Mouse (Mus musculus) urinary bladder, postnatal 25 days (tissue): Measurements from ENCODE around the gene Kit.

Experiments used
- DNase-seq: peaks from one replicate; pipeline ENCODE4 v3.0.0; 2022; ENCODE audit warnings: low spot score

The Kit gene

DNA sequence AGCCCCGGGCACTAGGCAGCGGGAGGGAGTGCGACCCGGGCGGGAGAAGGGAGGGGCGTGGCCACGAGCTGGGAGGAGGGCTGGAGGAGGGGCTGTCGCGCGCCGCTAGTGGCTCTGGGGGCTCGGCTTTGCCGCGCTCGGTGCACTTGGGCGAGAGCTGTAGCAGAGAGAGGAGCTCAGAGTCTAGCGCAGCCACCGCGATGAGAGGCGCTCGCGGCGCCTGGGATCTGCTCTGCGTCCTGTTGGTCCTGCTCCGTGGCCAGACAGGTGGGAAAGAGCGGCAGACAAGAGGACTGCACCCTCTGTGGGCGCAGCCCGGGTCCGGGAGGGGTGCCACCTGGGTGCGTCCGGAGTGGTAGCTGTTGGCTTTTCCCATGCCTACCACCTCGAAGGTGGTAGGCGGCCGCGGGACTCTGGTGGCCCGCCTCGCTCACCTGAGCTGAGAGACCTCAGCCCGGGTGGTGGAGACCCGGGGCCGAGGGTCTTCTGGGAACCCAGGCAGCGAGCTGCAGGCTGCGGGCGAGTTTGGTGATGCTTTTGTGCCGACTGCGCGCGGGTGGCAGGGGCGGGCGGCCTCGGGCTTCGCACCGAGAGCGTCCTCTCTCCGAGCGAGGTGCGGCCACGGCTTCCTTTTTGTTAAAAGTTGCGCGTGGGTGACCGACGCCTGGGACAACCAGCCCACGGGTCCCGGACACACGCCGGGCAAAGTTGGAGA lies at the start of gene Kit:
Kit (plus strand) TSS at position 65 of the 715 bp plus-strand sequence.
- DNase-seq: peak; percentile 38

DNA sequence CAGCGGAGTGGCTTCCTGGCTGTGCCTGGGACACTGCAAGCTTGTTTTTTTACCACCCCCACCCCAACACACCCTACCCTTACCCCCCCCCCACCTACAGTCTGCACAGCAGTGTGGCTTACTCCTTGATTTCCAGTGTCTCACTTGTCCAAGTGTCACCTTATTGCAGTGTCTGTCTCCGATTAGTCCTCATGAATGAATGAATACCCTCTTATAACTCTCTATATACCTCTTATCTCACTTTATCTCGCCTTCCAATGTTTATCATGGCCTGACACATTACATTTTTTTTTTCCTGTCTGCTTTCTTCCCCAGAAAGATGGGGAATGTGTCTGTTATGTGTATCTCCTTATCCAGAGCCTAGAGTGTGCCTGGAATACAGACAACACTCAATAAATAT lies 38.6 kb upstream of the Kit start:
- DNase-seq: no peak

DNA sequence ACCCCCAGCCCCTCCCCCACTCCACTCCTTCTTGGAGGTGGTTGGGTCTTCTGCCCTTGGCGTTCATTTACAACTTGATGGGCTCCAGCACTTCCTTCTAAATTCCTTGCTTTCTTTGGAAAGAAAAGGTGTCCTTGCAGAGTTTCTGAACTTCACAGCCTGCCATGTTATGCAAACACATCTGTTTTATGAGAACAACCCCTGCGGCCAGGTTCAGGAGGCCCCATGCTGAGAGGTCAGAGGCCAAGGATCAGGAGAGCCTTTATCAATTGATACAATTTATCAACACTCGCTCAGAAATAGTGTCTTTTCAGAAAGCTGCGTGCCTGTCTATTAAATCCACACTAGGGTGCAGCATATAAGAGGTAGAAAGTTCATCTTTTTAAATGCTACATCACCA lies 37.0 kb upstream of the Kit start:
- no peak for DNase-seq

DNA sequence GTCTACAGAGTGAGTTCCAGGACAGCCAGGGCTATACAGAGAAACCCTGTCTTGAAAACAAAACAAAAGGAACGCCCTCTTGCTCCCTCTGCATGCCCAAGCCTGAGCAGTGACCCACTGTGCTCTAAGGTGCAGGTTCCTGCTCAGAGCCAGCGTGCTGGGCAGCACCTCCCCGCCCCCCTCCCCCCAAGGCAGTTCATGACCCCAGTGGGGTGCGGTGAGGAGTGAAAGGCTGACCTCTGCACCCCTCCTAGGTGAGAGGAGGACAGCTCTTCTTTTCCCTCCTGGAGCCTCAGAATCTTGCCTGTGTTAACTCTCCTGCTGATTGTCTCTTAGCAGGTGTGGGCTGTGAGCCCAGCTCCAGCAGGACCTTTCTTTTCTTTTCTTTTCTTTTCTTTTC lies 36.3 kb upstream of the Kit start:
- no peak for DNase-seq

DNA sequence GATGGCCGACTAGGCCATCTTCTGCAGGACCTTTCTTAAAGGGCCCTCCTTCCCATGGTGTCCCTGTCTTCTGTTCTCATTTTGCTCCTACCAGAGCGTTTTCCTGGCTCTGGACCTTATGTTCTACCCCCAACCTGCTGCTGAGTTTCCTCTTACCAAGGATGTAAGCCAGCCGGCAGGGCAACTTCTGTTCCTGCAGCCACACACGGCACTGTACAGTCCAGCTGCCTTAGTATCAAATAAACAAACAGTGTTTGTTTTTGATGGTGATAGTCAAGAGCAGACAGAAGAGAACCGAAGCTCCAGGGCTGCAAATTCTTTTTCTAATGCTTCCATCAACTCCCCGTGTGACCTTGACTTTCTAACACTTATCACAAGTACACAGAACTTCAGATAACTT lies 35.6 kb upstream of the Kit start:
- no peak for DNase-seq

DNA sequence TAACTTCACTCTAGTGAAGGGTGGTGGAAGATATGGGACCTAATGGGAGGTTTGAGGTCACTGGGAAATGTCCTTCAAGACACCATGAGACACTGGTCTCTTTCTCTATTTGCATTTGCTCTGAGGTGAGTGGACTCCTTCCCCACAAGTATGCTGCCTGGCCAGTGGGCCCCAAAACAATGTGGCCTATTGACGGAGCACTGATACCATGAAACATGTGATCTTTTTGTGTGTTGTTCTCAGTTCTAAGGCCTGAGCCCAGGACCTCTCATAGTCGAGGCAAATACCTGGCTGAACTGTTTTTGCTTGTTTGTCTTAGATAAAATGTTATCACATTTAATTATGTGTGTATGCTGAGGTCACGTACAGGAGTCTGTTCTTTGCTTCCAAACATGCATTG lies 31.0 kb upstream of the Kit start:
- no peak for DNase-seq

DNA sequence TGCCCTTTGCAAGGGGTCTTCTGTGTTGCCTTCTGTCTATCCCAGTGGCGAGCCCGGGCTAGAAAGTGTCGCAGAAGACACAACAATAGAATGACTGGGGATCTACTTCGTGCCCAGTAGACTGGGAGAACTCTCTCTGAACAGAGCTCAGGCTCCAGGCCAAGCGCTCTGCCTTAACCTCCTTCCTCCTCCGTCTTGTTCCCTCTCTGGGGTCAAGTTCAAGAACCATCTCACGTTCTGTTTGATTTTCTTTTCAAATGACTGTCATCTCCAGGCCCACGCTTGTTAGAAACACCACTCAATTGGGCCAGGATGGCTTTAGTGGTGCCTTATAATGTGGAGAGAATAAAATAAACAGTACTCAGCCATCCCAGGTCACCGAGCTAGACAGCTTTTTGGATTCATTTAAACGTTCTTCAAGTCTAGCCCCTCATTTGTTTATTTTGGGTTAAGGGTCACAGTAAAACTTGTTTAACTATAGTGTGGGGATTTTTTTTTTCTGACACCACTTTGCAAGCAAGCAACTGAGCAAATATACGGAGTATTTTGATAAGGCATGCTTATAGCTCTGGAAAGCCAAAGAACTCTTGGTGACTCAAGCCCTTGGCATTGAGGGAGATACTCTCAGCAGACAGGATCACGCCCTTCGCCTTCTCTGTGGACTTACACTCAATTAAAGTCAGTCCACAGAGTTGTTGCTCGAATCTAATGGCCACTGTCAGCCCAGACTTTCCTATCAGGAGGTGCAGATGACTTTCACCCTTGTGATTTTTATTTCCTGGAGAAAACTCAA lies 30.0 kb upstream of the Kit start:
- peak; percentile 13 for DNase-seq

DNA sequence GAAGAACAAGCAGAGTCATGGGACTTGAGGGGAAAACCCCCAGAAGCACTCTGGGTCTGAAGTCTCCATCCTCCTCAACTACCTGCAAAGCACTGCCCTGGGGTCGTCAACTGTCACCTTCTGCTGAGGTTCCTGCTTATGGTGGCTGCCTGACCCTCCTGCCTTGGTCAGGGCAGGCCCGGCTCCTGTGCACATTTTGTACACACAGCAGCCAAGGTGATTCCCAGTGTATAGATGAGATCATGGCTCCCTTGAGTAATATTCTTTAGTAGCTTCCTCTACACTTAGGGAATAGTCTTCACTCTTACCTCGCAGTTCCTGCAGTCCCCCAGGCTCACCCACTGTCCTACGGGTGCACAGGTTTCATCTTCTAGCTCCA lies 29.5 kb upstream of the Kit start:
- DNase-seq: no peak

DNA sequence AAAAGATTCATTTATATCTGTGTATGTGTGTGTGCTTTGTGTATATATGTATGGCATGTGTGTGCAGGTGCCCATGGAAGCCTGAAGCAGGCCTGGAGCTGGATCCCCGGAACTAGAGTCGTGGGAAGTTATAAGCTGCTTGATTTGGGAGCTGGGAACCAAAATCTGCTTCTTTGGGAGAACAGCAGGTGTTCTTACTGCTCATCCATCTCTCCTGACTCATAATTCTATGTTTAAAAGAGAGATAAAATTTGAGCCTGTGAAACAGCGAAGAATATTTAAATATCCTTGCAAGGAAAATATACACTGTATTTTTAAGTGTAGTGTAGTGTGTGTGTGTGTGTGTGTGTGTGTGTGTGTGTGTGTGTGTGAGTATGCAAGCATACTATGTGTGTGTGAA lies 21.7 kb upstream of the Kit start:
- DNase-seq: no peak

DNA sequence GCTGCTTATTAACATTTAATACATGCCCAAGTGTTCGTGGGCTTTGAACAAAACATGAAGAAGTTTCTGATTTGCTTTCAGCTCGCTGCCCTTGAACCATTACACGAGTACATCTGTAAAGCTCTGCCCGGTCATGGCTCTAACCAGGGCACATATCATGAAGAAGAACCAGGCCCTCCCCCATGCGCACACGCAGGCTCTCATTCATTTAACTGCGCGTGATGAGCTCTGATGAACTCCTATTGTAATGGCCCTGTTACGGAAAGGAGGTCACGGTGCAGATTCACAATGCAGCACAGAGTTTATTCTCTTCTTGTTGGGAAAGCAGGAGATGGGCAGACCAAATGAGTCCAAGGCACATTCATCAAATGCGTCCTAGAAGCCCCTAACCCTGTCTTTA lies 17.1 kb upstream of the Kit start:
- DNase-seq: no peak

DNA sequence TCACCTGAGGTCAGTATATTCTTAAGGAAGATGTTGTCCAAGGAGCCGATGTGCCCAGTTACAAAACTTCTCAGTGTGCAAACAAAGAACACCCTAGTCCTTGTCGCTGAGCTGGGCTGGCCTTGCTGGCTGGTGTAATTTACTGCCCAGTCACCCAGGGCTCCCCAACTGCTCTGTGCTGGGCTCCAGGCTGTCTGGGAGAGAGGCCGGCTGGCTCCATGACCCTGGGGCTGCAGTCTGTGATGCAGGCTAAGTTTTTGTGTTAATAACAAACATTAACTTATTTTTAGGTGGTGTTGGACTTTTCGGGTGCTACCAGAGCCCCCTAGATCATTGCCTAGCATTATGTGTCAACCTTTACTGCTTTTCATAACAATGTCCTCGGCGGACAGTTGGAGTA lies 15.4 kb upstream of the Kit start:
- no peak for DNase-seq

DNA sequence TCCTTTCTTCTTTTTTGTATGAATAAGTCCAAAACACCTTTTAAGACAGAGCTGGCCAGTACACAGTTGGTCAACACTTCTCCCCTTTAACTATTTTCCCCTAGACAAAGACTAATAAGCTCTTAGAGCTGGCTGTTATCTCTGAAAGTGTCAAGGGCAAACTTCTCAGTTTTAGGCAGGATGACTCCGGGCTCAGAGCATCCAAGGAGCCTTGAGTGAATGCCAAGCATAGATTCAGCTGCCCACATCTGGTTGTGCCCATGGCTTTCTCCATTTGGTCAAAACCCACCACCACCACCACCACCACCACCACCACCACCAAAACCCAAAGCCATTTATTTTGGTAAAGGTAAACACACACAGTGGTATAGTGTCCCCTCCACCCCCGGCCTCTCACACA lies 13.5 kb upstream of the Kit start:
- DNase-seq: no peak

DNA sequence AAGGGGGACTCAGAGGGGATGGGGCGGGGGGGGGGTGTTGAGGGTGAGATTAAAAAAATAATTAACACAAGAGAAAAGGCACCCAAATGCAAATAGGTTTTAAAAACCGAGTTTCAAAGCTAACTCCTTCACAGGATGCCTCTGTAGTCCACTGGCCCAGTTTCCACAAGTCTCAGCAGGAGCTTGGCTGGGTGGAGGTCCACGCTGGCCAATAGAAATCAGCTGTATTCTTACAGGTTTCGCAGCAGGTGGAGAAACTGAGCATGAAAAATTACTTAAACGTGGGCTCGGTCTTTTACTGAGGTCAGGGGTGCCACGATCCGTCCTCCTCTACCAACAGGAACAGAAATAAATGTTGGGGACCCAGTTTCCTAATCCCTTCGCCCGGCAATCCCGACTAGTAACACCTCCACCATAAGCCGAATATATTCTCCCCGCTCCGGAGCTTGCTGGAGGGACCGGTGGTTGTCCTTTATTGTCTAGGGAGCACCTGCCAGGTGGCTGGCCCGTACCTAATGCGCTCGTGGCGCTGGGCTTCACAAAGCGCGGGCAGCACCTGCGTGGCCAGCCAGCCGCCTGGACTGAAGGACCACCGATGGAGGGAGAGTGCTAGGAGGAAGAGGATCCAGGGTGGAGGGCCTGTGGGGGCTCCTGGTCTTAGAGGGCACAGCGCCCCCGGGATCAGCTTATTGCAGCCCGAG lies 415 bp upstream of the Kit start:
- DNase-seq: no peak

DNA sequence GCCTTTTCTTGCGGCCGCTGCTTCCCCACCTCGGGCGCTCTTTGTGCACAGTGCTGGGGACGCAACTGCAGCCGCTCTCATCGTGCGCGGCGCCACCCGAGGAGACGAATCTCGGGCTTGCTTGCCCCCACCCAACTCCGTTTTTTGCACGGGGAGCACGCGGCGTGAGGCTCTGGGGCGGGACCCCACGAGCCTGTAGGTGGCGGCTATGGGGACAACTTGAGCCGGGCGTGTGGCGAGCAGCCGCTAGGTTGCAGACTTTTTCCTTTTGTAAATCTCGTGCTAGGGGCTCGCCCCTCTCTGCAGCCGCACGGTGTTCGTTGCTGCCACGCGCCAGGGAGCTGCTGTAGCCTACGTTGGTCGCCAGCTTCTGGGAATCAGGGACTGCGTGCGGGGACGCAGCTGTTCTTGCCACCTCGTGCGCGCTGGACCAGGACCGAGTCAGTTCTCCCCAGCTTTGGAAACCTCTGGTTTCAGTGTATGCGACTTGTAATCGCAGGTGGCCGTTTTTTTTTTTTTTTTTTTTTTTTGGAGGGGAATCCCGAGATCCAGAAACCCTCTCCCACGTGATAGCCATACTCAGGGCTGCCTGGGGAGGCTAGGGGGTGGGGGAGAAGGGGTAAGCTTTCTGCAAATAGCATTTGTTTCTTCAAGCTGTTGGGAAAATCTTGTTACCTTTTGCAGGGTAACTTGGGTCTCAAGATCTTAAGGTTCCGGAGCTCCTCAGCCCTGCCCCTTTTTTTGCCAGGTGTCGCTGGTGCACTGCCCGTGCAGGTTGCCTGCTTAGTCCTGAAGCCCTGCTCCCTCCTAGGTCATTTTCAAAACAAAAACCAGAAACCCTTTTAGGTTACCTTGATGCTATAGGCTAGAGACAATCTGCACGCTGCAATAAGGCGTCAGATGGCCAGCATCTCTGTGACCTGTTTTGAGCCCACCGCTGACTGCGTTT lies 1.1 kb downstream of the Kit start:
- no peak for DNase-seq

DNA sequence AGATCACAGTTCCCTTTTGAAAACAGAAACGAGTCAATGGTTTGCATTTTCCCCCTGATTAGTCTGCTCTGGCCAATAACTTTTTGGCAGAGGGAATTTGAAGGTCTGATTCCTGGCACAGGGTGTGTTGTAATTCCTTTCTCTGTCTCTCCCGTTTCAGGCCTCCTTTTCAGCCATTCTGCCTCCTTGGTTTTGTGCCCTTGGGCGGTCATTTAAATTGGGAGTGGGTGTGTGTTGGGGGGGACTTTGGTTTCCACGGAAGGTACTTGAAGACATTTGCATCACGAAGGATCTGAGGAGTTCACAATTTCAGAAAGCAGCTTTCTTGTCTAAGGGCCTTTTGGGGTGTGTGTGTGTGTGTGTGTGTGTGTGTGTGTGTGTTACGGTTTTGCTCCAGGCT lies 2.0 kb downstream of the Kit start:
- DNase-seq: no peak

DNA sequence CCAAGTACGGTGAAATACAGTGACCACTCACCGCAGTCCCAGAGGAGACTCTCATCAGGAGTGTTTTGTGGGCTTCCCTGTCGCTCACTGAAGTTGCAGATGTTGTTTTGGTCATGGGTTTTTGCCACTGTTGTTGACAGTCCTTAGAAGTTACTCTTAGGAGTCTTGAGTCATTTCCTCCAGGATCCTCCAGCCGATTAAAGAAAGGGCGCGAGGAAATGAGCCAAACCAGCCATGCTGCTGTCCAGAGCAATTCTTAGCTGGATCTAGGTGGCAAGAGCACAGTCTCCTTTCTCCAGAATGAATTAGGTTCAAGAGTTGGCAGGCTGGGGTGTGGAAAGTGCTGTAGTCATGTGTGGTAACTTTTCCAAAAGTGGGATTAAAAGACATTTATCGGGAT lies 3.4 kb downstream of the Kit start:
- no peak for DNase-seq

DNA sequence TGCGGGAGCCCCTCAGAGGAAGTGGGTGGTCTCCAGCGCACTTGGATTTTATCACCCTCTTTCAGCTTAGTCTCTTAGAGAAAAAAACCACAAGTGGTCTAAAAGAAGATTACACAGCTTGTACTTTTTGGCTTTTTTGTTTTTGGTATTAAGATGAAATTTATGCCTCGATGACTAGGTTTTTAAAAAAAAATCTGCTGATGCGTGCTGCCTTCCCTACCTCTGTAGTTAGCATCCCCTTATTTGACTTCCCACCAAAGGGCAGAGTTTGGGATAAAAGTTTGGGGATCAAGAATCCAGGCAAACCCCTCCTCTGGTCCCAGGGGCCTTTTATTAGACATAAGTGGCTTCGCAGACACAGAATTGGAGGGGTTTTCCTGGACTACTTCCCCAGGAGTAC lies 4.5 kb downstream of the Kit start:
- DNase-seq: no peak

DNA sequence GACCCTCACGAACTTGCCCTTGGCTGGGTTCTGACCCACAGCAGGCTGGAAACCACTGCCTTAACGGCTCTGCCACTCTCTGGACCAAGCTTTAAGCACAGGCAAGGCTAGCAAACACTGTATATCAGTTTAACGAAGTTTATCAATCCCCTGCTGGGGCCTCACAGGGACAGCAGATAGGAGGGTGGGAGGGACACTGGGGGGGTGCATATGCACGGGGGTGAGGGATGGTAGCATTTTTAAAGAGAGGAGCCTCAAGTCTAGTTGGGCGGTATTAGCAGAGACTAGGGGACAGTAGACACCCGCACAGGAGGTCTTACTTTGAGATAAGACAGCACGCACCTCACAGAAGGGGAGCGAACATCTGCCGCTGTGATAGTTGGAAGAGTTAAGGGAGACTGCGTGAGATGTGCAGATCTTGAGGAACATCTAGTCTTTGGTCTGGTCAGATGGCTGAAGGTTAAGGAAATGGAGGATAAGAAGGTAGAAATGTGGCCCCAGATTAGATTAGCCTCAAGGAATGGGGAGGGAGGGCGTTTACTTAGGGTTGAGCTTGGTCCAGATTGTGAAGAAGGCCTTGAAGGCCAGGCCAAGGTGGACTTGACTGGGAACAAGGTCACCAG lies 5.0 kb downstream of the Kit start:
- no peak for DNase-seq

DNA sequence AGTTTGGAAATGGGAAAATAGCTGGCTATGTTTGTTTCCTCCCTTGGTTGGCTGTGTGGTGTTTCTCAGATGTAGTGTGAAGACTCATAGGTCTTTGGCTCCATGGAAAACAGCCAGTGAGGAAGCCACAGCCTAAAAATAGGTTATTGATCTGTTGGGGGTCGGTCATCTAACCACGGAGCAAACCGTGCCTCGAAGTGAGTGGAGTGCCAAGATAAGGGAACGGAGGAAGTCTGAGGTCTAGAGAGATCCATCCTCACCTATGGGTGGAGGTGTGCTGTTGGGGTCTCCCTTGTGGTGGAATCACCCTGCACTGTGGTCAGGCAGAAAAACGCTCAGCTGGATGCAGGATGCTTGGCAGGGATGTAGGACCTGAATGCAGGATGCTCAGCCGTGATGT lies 7.2 kb downstream of the Kit start:
- no peak for DNase-seq

DNA sequence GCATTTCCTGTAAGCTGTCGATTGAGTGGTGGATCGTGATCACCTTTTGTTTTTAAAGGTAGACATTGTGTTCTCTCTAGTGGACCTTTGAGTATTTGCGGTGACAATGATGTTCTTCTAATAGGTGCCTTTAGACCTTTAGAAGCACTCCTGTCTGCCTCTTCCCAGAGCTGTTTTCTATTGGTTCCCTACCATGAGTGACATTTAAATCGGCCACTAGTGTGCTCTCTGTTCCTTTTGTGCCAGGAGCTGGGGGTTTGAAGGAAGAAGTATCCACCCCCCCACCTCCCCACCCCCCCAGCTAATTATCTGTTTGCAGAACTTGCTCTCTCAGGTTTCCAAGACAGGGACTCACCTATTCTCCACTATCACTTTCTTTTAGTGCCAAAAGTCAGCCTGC lies 13.1 kb downstream of the Kit start:
- no peak for DNase-seq

DNA sequence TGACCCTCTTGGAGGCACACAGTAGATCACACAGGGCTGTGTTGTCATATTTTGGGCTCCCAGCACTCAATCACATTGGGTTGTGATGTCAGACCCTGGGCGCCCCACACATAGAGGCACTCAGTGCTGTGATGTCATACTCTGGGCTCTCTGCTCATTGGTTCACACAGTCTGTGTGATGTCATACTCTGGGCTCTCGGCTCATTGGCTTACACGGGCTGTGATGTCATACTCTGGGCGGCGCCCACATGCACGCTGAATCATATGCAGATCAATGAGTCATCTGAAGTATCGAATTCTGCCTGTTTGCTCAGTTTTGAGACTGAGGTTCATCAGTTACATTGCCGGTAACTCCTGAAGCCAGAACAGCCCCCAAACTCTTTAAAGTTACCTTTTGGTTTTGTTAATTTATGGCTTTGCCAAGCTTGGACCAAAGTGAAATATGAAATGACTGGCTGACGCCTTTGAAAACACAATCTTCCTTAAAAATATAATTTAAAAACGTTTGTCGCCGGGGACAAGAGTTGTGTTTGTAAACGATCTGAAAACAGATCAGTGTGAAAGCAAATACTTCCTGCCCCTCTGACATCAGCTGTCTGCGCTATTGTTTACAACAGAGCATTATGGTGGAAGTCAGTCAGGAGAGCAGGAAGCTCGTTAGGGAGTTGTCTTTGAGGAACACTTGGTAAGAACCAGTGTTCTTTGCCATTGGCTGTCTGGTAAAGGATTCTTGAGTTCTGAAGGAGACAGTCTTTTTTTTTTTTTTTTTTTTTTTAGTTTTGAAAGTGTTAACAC lies 15.0 kb downstream of the Kit start:
- no peak for DNase-seq
